Mouse (Mus musculus) gastrocnemius, adult 8-10 months (tissue): ENCODE measurements around the gene Renbp. TPM values are rescaled to one million over a fixed set of nuclear protein-coding genes. Genes with fewer than 3 reads are reported as not detected.

Experiments
- DNase-seq, 2 experiments: peaks; one replicate each; pipeline ENCODE4 v3.0.0; 2022; ENCODE audit warnings: low spot score in 2 of 2
- total RNA-seq, 4 experiments: library from RNA; stranded (reverse); gene quantifications; 2 replicates each; pipeline ENCODE4 v1.2.4; 2022

Gene Renbp
- total RNA-seq, 4 experiments from 2014 or later, result 0.87 to 2.3 (median 1.5) TPM

DNA sequence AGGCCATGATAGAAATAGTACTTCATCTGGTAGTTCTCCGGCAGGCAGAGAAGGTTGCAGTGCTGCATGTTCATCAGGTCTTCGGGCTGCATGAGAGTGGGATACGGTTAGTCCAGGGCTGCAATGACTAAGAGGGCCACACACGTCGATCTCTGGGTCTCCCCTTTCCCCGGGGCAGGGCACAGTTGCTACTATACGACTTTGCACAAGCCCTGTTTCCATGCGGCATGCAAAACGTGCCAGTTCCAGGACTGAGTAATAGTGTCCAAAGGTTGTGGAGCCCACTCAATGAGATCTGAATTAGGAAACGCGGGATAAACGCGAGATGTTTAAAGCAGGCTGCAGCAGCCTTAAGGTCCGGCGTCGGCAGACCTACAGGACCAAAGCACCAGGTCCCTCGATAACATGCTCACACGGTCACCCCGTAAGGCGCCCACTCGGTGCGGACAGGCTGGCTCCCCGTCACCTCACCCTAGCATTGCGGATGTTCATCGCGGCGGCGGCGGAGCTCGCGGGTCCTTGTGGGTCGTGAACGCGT, 9.3 kb downstream of the Renbp start:
- no peak for DNase-seq

DNA sequence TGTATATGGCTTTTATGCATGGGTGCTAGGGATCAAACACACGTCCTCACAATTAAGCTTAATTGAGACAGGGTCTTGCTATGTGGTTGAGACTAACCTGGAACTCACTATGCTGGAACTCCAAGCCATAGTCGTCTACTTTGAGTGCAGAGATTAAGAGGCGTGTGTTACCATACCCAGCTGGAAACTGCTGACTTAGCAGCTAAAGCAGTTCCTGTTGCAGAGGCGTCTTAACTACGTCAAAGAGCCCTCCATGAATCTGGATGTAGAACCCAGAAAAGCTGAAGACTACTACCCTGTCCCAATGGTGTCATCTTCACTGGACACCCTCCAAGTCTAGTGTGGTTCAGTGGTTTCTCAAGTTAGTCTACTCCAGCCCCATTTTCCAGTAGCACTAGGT, 12.0 kb downstream of the Renbp start:
- DNase-seq, result no peak

DNA sequence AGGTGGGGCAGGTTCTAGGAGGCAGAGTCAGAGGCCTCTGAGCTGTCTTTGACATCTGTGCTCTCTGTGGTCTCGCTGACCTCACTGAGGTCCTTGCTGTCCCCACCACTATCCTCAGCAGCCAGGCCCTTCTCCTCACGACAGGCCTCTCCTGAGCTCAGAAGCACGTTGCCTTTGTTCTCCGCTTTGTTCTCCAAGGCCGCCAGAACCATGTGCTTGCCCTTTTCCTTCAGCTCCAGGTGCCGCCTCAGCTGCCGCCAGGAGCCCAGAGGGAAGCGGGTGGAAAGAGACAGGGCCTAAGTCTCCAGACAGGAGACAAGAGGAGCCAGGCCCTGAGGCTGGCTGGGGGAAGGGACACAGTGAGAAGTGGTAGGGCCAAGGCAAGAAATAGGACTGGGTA, 13.7 kb downstream of the Renbp start:
- DNase-seq, result no peak

DNA sequence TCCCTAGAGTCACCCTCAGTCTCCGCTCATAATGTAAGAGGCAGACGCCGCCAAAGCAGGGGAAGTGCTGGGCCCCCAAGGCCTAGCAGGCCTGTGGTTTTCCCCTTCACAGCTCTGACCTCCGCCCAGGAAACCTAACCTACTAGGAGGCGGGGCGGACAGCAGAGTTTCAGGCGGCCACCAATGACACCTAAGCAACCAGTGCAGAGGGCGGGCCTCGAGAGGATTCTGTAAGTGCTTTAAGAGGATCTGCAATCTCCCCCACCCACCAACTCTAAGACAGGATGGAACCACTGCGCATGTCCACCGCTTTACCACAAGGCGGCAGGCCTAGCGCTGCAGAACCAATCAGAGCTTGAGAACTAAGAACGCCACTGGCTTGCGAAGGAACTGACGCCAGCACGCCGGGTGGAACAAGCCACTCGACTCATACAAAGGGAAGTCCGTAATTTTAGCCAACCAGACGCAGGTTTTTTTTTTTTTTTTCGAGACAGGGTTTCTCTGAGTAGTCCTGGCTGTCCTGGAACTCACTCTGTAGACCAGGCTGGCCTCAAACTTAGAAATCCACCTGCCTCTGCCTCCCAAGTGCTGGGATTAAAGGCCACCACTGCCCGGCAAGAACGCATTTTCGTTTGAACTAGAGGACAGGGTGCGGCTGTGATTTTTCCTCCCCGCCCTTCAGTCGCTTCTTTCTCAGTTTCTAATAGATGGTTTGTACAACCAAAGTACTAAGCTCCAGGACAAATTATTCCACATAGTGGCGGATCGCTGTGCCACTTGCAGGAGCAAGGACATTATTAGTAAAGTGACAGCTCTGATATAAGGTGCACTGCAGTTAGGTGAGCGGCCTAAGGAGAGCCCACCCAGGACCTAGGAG, 15.6 kb downstream of the Renbp start:
- DNase-seq, result peak; percentile 77 to 83

DNA sequence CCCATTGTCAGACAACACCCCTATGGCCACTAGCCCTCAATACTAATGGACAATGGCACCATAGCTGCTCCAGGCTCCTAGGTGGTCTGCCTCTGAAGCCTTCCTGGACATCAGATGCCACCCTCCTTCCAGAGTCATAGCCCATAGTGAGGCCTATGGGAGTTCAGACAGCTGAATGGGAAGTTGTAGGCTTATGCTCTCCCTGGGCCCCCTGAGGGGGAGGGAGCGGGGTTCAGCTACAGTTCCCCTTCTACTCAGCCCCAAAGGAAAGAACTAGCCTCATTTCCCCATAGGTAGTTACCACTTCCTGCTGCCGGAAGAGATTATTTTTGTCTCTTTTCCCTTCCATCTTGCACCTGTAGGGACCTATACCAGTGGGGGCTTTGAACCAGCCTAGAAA, 19.1 kb downstream of the Renbp start:
- no peak for DNase-seq

DNA sequence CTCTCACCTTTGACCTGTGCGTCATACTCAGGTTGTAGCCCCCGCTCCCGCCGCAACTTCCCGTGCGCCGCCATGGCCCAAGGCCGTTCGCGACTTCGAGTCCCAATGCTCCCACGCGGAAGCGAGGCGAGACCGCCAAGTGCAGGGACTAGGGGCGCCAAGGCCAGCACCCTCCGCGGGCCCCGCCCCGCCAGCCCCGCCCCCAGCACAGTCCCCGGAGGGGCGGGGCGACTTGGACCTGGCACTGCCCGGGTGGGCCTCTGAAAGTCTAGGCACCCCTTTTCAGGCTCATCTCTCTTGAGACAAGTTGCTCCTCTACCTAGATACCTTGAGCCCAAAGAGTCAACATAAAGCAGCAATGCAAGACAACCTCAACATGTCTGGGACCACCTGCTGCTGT, 19.5 kb downstream of the Renbp start:
- no peak for DNase-seq

DNA sequence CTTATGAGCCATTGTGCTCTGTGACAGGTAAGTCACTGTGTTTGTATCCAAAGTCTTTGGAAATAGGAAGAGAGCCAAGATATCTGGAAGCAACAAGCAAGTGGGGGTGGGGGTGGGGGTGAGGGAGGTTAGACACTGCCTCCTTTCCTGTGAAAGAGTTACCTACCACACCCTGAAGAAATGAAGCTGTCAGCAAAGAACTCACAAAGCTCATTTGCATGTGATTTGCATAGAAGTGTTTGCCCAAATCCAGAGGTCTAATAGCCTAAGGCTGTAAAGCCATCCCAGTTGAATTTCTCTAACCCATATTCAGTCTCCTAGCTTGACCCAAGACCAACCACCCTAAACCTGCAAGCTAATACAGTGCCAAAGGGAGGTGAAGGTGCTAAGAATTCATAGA, 20.2 kb downstream of the Renbp start:
- DNase-seq, result no peak

DNA sequence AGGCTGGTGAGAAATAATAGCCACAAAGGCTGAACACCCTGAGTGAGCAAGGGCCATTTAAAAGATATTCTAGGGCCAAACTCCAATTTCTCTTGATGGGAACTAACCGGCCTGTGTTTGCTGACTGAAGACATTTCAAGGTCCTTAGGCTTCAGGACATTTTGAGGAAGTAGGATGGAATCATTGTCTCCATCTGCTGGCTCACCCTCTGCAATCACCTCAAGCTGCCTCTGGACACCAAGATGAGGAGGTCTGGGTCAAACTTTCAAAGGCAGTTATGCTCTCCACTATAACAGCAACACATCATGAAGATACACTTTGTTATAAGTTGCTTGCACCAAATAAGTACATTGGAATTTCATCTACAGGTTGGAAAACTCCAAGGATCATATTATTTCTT, 20.6 kb downstream of the Renbp start:
- no peak for DNase-seq

DNA sequence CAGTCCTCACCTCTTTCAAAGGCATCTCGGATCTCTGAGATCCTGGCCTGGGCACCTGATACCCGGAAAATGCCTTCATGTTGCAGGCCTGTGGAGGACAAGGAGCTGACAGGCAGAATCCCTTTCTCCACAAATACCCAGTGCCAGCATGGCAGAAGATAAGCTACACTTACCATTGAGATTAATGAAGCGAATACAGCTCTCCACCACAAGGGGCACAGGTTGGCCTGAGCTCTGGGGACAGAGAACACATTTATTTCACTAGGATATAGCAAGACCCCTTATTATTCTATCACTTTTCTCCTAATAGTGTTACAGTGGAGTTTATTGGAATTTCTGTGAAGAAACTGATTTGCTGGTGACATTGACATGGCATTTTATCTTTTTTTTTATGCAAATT, 32.7 kb downstream of the Renbp start:
- no peak for DNase-seq

DNA sequence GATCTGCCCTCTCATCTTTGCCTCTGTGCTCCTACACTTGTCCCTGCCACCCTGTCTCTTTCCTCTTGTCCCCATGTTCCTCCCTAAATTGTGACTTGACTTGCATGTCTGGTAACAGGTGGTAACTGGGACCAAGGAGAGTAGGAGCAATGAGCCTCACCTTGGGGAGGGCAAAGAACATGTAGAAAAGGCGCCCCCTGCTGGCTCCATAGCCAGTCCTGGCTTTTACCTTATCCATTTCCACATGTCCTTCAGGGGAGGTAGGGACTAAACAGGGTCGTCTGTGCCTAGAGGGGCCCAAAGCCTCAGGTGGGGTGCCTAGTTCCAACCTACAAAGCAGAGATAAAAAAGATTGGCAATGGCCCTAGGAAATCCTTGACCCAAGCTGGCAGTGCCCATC, 34.9 kb downstream of the Renbp start, which contains the start of gene L1cam:
TSS of gene L1cam (minus strand) at position 387 of the 400 bp plus-strand sequence.
- DNase-seq, result peak in 1 of 2 experiments; percentile 22

DNA sequence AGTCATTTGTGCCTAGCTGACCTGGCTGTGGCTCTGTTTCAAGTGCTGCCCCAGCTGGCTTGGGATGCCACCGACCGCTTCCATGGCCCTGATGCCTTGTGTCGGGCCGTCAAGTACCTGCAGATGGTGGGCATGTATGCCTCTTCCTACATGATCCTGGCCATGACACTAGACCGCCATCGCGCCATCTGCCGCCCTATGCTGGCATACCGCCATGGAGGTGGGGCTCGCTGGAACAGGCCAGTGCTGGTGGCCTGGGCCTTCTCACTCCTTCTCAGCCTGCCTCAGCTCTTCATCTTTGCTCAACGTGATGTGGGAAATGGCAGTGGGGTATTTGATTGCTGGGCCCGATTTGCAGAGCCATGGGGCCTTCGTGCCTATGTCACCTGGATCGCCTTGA, 37.8 kb downstream of the Renbp start:
- DNase-seq, result no peak

DNA sequence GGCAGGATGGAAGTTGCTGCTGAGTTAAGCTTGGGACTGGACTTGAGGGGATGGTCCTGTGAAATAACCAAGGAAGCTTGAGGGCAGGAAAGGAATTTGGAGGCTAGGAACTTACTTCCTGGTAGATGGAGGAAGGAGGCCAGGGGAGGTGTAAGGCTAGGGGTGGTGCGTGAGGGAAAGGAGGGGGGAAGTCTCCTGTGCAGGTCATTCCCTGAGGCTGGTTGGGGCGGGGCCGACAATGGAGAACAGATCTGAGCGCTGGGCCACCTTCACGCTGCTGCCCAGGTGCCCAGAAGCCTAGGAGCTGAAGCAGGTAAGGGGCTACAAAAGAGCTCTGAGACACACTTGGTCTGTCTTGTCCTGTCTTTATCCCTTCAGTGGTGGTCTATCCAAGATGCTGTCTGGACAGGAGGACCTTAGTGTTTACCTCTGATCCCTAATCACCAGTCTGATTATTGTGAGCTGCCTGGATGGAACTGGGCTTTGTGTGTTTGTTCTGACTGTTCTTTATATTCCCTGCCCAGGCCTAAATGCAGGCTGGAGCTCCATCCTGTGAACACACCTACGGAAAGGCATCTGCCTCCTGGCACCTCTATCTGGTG, 39.0 kb downstream of the Renbp start, which contains the start of gene Avpr2:
TSS of gene Avpr2 (plus strand) at position 552 of the 602 bp plus-strand sequence.
- no peak for DNase-seq

DNA sequence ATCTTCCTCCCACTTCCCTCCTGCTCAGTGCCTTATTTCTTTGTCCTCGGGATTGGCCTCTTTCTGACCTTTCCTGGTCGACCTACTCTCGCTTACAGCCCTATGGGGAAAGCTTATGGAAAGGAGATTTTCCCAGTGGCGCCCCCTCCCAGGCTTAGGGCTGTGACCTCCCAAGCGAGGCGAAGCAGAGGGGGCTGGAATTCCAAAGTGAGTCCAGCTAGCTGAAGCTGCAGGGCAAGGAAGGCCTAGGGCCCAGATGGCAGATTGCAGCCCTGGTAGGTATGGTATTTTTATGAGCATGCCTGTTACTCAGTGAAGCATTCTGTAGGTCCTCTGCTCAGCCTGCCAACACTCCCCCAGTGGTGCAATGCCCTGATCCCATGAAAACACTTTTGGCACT, 49.2 kb downstream of the Renbp start:
- DNase-seq, result no peak

DNA sequence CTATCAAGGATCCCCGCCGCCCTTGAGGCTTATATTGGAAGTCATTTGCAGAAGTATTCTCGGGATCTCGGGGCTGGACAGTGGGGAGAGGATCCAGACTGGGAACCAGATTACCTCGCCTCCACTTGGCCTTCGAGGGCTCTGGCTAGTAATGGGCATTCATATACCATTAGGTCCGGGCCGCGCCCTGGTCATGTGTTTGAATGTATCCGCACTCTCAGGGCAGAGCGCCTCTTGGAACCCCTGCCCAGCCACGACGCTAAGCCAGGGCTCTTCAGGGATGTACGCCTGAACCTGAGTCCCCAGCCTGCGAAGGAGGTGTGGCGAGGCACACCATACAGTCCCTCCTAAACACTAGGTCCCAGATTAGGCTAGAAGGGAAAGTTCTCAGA, 49.6 kb downstream of the Renbp start:
- DNase-seq, result no peak

DNA sequence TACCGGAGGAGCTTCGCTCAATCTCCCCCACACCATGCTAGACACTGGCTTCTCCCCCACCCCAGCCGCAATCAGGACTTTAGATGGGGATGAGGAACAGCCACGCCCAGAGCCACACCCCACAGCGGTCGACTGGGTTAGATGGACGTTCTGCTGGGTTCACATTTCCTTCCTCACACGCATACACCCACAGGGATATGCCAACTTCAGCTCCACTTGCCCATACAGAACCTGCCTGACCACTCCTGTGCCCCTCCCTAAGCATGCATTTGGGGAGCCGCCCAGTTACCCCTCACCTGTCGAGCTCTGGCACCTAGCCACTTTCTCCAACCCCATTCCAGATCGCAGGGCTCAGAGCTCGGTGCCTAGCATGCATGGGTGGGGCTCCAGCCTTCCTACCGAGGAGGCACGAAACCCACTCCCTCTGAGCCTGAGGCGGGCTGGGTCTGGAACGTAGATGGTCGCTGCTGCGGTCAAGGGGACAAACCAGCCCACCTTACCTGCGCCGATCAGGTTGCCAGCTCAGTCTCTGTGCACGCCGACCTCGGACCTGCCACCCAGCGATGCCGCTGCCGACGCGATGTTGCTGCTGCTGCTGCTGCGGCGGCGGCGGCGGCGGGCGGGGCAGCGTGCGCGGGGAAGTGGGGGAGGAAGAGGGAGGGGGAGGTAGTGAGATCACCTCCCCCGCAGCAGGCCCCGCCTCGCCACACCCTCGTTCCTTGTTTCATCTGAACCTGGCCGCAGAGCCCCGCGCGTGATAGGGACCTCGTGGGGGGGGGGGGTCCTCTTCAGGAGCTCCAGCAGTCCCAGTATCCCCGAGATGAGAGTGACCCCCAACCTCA, 50.2 kb downstream of the Renbp start:
- DNase-seq, result no peak

DNA sequence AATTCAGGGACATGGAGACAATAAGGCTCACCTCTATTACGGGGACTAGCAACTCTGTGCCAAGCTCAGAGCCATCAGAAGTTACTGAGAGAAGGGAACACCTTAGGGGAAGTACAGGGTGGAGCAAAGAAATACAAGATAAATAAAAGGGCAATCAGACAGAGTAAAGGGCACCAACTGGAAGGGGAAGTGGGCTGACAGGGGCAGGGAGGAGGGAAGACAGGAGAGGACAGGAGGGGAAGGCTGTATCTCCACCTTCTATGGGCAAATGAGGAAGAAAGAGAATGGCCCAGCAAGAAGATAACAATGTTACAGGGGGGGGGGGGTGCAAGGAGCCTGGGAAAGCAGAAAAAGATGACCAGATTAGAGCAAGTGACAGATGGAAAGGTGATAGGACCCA, 53.6 kb downstream of the Renbp start:
- DNase-seq, result no peak

DNA sequence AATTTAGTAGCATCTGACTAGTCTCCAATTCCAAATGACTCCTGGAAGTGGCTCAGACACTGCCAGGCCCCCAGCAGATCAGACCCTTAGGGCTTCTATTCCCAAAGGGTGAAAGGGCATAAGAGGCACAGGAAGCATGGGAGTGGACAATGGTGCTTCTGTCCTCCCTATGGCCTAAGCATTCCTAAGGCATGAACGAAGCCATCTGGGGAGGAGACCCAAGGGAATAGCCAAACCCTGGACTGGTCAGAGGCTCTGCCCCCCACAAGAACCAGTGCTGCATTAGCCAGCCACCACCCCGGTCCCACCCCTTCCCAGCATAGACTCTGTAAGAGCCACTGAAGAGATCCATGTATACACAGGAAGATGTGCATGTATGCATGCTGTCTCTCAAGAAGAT, 54.8 kb downstream of the Renbp start:
- DNase-seq, result no peak
